Comparison of ENCODE assay signal across 12 mouse cellular contexts in genomic region chr11:11997045-11997444, GRCm38 (mm10). TPM values are rescaled to one million over a fixed set of nuclear protein-coding genes. Genes with fewer than 3 reads are reported as not detected.
A peak's percentile ranks its signal among the peaks of the same experiment; 100 is the strongest.
DNase-seq lines count a peak whose midpoint lies in the region; ATAC-seq lines count a peak whose summit lies in the region.
"Had no signal": no experiment of that assay in that cellular context is flagged by ENCODE, and none has a peak within 500 bp of the region (broad histone marks: within the 10 kb centered on the region; RNA-seq: fewer than 3 reads in every experiment).

No protein-coding gene starts in this region.

- no peaks in the 10 kb centered on the region for H3K27me3 ChIP-seq in hindbrain, embryonic 16.5 days (replicated peaks; ENCODE audit: control insufficient read depth, insufficient read depth, low read length)
- no peaks in the 10 kb centered on the region for H3K27me3 ChIP-seq in hindbrain, embryonic 12.5 days

- ATAC-seq in hindbrain, embryonic 16.5 days: peak; percentile 54
- no peak for ATAC-seq in hindbrain, embryonic 12.5 days (ENCODE audit: low FRiP score)
- ATAC-seq in erythroblast, adult 5-6 weeks (replicated peaks; ENCODE audit: low FRiP score, poor library complexity, severe bottlenecking): no peak

- no peak overlapping the region for H3K4me3 ChIP-seq in hindbrain, embryonic 16.5 days (ENCODE audit: low read length)
- no peak overlapping the region for H3K4me3 ChIP-seq in hindbrain, embryonic 12.5 days
- H3K4me3 ChIP-seq: left cerebral cortex, adult 2 months; myocyte had no signal

- no peak overlapping the region for H3K27ac ChIP-seq in hindbrain, embryonic 16.5 days (ENCODE audit: low read depth, low read length)
- H3K27ac ChIP-seq in hindbrain, embryonic 12.5 days: no peak overlapping the region
- H3K27ac ChIP-seq: left cerebral cortex, adult 2 months had no signal

- no peaks in the 10 kb centered on the region for H3K36me3 ChIP-seq in hindbrain, embryonic 16.5 days (ENCODE audit: control insufficient read depth, insufficient read depth, low read length)
- H3K36me3 ChIP-seq in hindbrain, embryonic 12.5 days: no peaks in the 10 kb centered on the region

- H3K4me2 ChIP-seq in hindbrain, embryonic 16.5 days (ENCODE audit: low read length): no peak overlapping the region
- no peak overlapping the region for H3K4me2 ChIP-seq in hindbrain, embryonic 12.5 days (replicated peaks)

- DNase-seq in cerebellum, adult 9-10 months: peak; percentile 21
- no peak for DNase-seq in cerebellum, postnatal 36 days
- peak; percentile 21 to 41 for DNase-seq in right cerebral cortex, postnatal 10 days (ENCODE audit: low spot score in 2 of 2)
- no peak for DNase-seq in right cerebral cortex, adult 2 months (ENCODE audit: low spot score in 2 of 2)
- DNase-seq in embryo, embryonic 11 days: no peak
- DNase-seq: kidney, adult 9 months; thymus, postnatal 36 days had no signal

- H3K9ac ChIP-seq in hindbrain, embryonic 16.5 days (ENCODE audit: low read depth, low read length): no peak overlapping the region
- H3K9ac ChIP-seq in hindbrain, embryonic 12.5 days: no peak overlapping the region

- H3K4me1 ChIP-seq in hindbrain, embryonic 16.5 days (ENCODE audit: control insufficient read depth, insufficient read depth, low read depth, low read length): no peaks in the 10 kb centered on the region
- 0 out of 2 replicates have a peak, but pooled peaks cover 2% of the 10 kb centered on the region for H3K4me1 ChIP-seq in hindbrain, embryonic 12.5 days

- WGBS in hindbrain, embryonic 16.5 days: 42% methylated on average over 1 of the region's 1 CpGs
- 67% methylated on average over 1 of the region's 1 CpGs for WGBS in hindbrain, embryonic 12.5 days

- no peaks in the 10 kb centered on the region for H3K9me3 ChIP-seq in hindbrain, embryonic 16.5 days (ENCODE audit: control insufficient read depth, low read length)
- H3K9me3 ChIP-seq in hindbrain, embryonic 12.5 days (replicated peaks): no peaks in the 10 kb centered on the region

RNA-seq across cellular contexts. Expression of gene Grb10, which starts 41.4 kb away (rescaled TPM):
- 72.7 and 102 TPM in 2 replicates for polyA plus RNA-seq in hindbrain, embryonic 16.5 days (2015; fragmentation: Nextera tagmentation; extraction: Ambion mirVana)
- 414 and 447 TPM in 2 replicates for polyA plus RNA-seq in hindbrain, embryonic 12.5 days (2016; fragmentation: Nextera tagmentation; extraction: Ambion mirVana)
- 1.0 and 2.1 TPM in 2 replicates for total RNA-seq in erythroblast, adult 5-6 weeks (2015; ENCODE audit: low replicate concordance)
- total RNA-seq in erythroblast, adult 5-6 weeks (2017; ENCODE audit: low replicate concordance): 1.8 and 4.3 TPM in 2 replicates

Comparison
In these comparisons a context has a peak if more than half of its experiments do, and no peak if none do; other contexts are left out.
1. DNase-seq: peak in cerebellum, adult 9-10 months (single experiment) and right cerebral cortex, postnatal 10 days (2 of 2); none in cerebellum, postnatal 36 days (0 of 2), right cerebral cortex, adult 2 months (0 of 2) and embryo, embryonic 11 days (single experiment).